Mouse (Mus musculus) liver, embryonic 11.5 days (tissue): ENCODE results near the gene Ets1. TPM values are rescaled to one million over a fixed set of nuclear protein-coding genes. Genes with fewer than 3 reads are reported as not detected.

ENCODE experiments used
- ATAC-seq: fragments of 200-750 bp; cut with Nextera tagmentation; replicated peaks from 2 replicates; pipeline ENCODE4 v1.8.0; 2017; ENCODE audit warnings: moderate number of reproducible peaks, mild to moderate bottlenecking, moderate TSS enrichment, moderate library complexity; ENCODE audit not compliant: low FRiP score
- DNase-seq: peaks from one replicate; pipeline ENCODE4 v3.0.0-alpha.2; 2017; ENCODE audit warnings: low spot score
- H3K27ac ChIP-seq: fragments of 300-500 bp; sonication (generic); 2 replicates; pipeline ENCODE4 v1.5.1; 2014; ENCODE audit warnings: mild to moderate bottlenecking, low read depth, low read length, control low read depth
- H3K27me3 ChIP-seq: fragments of 300-500 bp; sonication (generic); replicated peaks from 2 replicates; pipeline ENCODE4 v1.6.1; 2014; ENCODE audit warnings: low read length, mixed read lengths; ENCODE audit not compliant: control insufficient read depth, insufficient read depth
- H3K36me3 ChIP-seq: fragments of 300-500 bp; sonication (generic); 2 replicates; pipeline ENCODE4 v1.6.1; 2014; ENCODE audit warnings: mild to moderate bottlenecking, low read length, moderate library complexity, mixed read lengths; ENCODE audit not compliant: control insufficient read depth, insufficient read depth
- H3K4me1 ChIP-seq: fragments of 300-500 bp; sonication (generic); replicated peaks from 2 replicates; pipeline ENCODE4 v1.6.1; 2014; ENCODE audit warnings: low read length, mixed read lengths; ENCODE audit not compliant: control insufficient read depth, insufficient read depth
- H3K4me2 ChIP-seq: fragments of 300-500 bp; sonication (generic); 2 replicates; pipeline ENCODE4 v1.6.1; 2014; ENCODE audit warnings: mild to moderate bottlenecking, control low read depth, moderate library complexity
- H3K4me3 ChIP-seq: fragments of 300-500 bp; sonication (generic); 2 replicates; pipeline ENCODE4 v1.5.1; 2014; ENCODE audit warnings: low read depth, low read length, control low read depth
- H3K9ac ChIP-seq: fragments of 300-500 bp; sonication (generic); 2 replicates; pipeline ENCODE4 v1.6.1; 2014; ENCODE audit warnings: low read depth, low read length, control low read depth
- H3K9me3 ChIP-seq: fragments of 300-500 bp; sonication (generic); 2 replicates; pipeline ENCODE4 v1.6.1; 2016; ENCODE audit warnings: low read length, inconsistent platforms, mixed read lengths; ENCODE audit not compliant: control insufficient read depth
- WGBS: fragments of 180-500 bp; shearing (Covaris S2); extraction: QIAGEN DNeasy Blood & Tissue Kit; methylation state at CpG from one replicate; pipeline ENCODE4 v1.1.7; 2014; 5-methylcytosine and 5-hydroxymethylcytosine counted together
- polyA plus RNA-seq: library from polyadenylated mRNA; unstranded; fragments of >200 nt; fragmentation: Nextera tagmentation; extraction: Ambion mirVana; gene quantifications from 2 replicates; pipeline ENCODE4 v1.2.1, GENCODE M21; 2014

Gene Ets1
- polyA plus RNA-seq, 1 experiment from 2014 or later: 31.4 TPM

DNA sequence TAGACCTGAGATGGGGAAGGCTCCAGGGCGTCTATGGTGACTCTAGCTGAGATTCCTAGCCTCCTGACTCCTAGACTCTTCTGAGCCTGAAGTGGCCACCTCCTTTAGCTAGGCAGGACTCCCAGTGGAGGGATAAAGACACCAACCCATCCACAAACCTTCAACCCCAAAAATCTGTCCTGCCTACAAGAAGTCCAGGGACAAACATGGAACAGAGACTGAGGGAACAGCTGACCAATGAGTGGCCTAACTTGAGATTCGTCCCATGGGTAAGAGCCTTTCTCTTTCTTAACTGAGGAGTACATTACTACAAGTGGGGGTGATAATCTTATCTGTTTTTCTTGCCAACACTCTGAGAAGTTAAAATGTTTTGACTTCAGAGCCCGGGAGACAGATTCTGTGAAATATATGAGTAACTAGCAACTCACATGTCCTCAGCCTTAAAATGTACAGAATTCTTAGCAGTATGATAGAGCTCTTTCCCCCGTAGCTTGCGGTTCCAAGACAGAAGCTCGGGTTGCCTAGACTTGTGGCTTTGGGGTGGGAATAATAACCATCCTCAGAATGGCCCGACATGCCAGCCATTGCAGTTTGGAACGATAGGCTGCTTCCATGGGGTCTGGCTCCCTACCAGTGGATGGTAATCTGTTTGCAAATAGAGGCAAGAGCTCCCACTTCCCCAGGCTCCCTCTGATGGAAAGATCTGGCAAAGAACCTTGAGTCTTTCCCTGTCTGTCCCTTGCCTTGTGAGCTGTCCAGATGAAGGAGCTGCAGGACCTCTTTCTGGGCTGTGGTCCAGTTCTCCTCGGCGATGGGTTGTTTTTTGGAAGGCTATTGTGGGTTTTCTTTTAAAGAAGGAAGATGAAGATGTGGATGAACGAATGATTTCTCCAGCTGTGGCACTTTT lies 30.8 kb downstream of the Ets1 start:
- Histone ChIP-seq H3K4me1 (no peaks in the 10 kb centered on the region), H3K4me3 (no peak overlapping the region), H3K4me2 (no peak overlapping the region), H3K27me3 (peaks cover 3% of the 10 kb centered on the region; the same call in 1 of the 2 replicates), H3K9ac (no peak overlapping the region), H3K36me3 (no peaks in the 10 kb centered on the region), H3K27ac (no peak overlapping the region), H3K9me3 (no peaks in the 10 kb centered on the region)
- 65% methylated on average over 11 of the region's 11 CpGs for WGBS
- DNase-seq (no peak), ATAC-seq (no peak)

GRCm38 (mm10) chr9:32667518-32667908 lies 31.5 kb downstream of the Ets1 start:
- no peak for DNase-seq
- no peak overlapping the region for H3K27ac ChIP-seq
- no peaks in the 10 kb centered on the region for H3K9me3 ChIP-seq
- H3K27me3 ChIP-seq: peaks cover 7% of the 10 kb centered on the region
- no peak overlapping the region for H3K9ac ChIP-seq
- no peak overlapping the region for H3K4me3 ChIP-seq
- no peak overlapping the region for H3K4me2 ChIP-seq
- 63% methylated on average over 7 of the region's 7 CpGs for WGBS
- no peak for ATAC-seq
- no peaks in the 10 kb centered on the region for H3K36me3 ChIP-seq
- H3K4me1 ChIP-seq: peaks cover under 1% of the 10 kb centered on the region; the same call in 1 of the 2 replicates

GRCm38 (mm10) chr9:32668075-32668673 lies 32.2 kb downstream of the Ets1 start:
- Histone ChIP-seq H3K9ac (no peak overlapping the region), H3K4me2 (no peak overlapping the region), H3K4me1 (peaks cover 7% of the 10 kb centered on the region; the same call in 1 of the 2 replicates), H3K4me3 (no peak overlapping the region), H3K27ac (no peak overlapping the region), H3K36me3 (no peaks in the 10 kb centered on the region), H3K27me3 (peaks cover 13% of the 10 kb centered on the region), H3K9me3 (no peaks in the 10 kb centered on the region)
- no peak for DNase-seq
- WGBS: 65% methylated on average over 9 of the region's 9 CpGs
- no peak for ATAC-seq

- Histone ChIP-seq H3K27me3 (peaks cover 22% of the 10 kb centered on the region), H3K27ac (no peak overlapping the region), H3K4me2 (no peak overlapping the region), H3K4me3 (no peak overlapping the region), H3K36me3 (no peaks in the 10 kb centered on the region), H3K9ac (no peak overlapping the region), H3K4me1 (peaks cover 9% of the 10 kb centered on the region; the same call in 1 of the 2 replicates), H3K9me3 (no peaks in the 10 kb centered on the region)
- no peak for ATAC-seq
- 70% methylated on average over 2 of the region's 2 CpGs for WGBS
- DNase-seq: no peak
These were observed 33.4 kb downstream of the Ets1 start for GRCm38 (mm10) chr9:32669397-32669796.

- H3K4me3 ChIP-seq: peak overlapping the region; percentile 39
- peak overlapping the region; percentile 67 for H3K4me2 ChIP-seq
- H3K9ac ChIP-seq: no peak overlapping the region
- H3K27ac ChIP-seq: peak overlapping the region; percentile 58
- WGBS: under 1% methylated on average over 35 of the region's 35 CpGs
- DNase-seq (peak; percentile 73), ATAC-seq (peak; percentile 60)
- H3K9me3 ChIP-seq: no peaks in the 10 kb centered on the region
- H3K36me3 ChIP-seq: no peaks in the 10 kb centered on the region
- peaks cover 15% of the 10 kb centered on the region; the same call in 1 of the 2 replicates for H3K4me1 ChIP-seq
- peaks cover 22% of the 10 kb centered on the region for H3K27me3 ChIP-seq
These were observed 36.2 kb downstream of the Ets1 start for GRCm38 (mm10) chr9:32671970-32672859.

DNA sequence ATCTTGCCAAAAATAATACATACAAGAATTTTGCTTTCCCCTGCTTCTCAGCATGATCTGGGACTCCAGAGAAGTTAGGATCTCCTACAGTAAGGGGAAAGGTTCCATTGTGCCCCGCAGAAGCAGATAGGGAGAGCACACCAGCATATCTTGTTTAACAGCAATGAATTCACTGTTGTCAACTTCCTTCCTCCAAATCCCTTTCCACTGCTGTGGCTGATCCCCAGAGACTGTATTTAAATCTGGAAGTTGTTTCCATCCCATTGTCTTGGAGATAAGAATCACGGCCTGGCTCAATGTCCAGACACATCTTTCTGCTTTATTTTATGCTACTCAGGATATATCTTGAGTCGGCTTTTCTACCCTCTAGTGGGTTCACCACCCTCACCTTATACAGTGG lies 37.9 kb downstream of the Ets1 start:
- 37% methylated on average over 3 of the region's 3 CpGs for WGBS
- ATAC-seq (no peak), DNase-seq (no peak)
- H3K9ac ChIP-seq: no peak overlapping the region
- no peak overlapping the region for H3K27ac ChIP-seq
- H3K27me3 ChIP-seq: peaks cover 22% of the 10 kb centered on the region
- H3K4me1 ChIP-seq: peaks cover 18% of the 10 kb centered on the region; the same call in 1 of the 2 replicates
- H3K4me3 ChIP-seq: no peak overlapping the region
- H3K9me3 ChIP-seq: no peaks in the 10 kb centered on the region
- H3K4me2 ChIP-seq: no peak overlapping the region
- H3K36me3 ChIP-seq: no peaks in the 10 kb centered on the region

- no peak for DNase-seq
These were observed 39.8 kb downstream of the Ets1 start for GRCm38 (mm10) chr9:32675671-32676409.

DNA sequence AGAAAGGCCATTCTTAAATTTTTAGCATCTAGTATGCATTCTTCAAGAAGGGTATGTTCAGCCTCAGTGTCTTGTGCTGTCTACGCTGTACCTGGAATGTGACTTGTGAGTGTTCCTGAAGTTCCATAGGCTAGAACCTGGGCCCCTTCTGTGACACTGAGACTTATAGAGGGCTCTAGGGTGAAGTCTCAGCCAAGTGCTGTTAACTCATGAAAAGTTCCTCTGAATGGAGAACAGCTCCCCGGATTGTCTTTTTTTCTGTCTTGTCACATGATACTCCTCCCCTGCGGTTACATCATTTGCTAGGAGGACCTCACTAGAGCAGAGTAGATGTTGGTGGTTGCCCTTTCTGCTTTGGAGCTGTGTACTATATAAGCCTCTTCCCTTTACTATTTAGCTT lies 40.5 kb downstream of the Ets1 start:
- ATAC-seq (no peak), DNase-seq (no peak)
- Histone ChIP-seq H3K4me3 (no peak overlapping the region), H3K27ac (peak overlapping the region; percentile 28; the same call in 1 of the 2 replicates), H3K27me3 (peaks cover 19% of the 10 kb centered on the region), H3K9ac (no peak overlapping the region), H3K36me3 (no peaks in the 10 kb centered on the region), H3K4me1 (peaks cover 18% of the 10 kb centered on the region; the same call in 1 of the 2 replicates), H3K9me3 (no peaks in the 10 kb centered on the region), H3K4me2 (no peak overlapping the region)
- WGBS: 16% methylated on average over 3 of the region's 3 CpGs

More at GRCm38 (mm10) chr9:32675671-32676409, 39.8 kb downstream of the Ets1 start:
- Histone ChIP-seq H3K9ac (no peak overlapping the region), H3K27ac (peak overlapping the region; percentile 13; the same call in 1 of the 2 replicates), H3K9me3 (no peaks in the 10 kb centered on the region), H3K4me3 (no peak overlapping the region), H3K4me1 (peaks cover 18% of the 10 kb centered on the region; the same call in 1 of the 2 replicates), H3K36me3 (no peaks in the 10 kb centered on the region), H3K27me3 (peaks cover 22% of the 10 kb centered on the region), H3K4me2 (no peak overlapping the region)
- 34% methylated on average over 9 of the region's 9 CpGs for WGBS
- no peak for ATAC-seq
